Mouse (Mus musculus) kidney, postnatal 25 days (tissue): ENCODE results near the gene Ralgapa1.
A peak's percentile ranks its signal among the peaks of the same experiment; 100 is the strongest.
"Not testable (repeated sequence)": the region's sequence is repeated elsewhere in the genome, so short reads cannot be mapped to it uniquely, and the experiment has no call there.

Source experiments
- DNase-seq, 2 experiments: peaks; one replicate each; pipeline ENCODE4 v3.0.0; 2021; ENCODE audit warnings: mixed read lengths in 2 of 2

Gene Ralgapa1

GRCm38 (mm10) chr12:55598537-55598886 lies 222.5 kb downstream of the Ralgapa1 start:
- DNase-seq: no peak

GRCm38 (mm10) chr12:55586936-55587335 lies 234.0 kb downstream of the Ralgapa1 start:
- DNase-seq: not testable (repeated sequence)

GRCm38 (mm10) chr12:55573794-55574193 lies 247.2 kb downstream of the Ralgapa1 start:
- peak in 1 of 2 experiments; percentile 56 for DNase-seq

GRCm38 (mm10) chr12:55573089-55573488 lies 247.9 kb downstream of the Ralgapa1 start:
- no peak for DNase-seq

- DNase-seq: no peak
Measured at GRCm38 (mm10) chr12:55571661-55572060, 249.3 kb downstream of the Ralgapa1 start.

- DNase-seq: no peak
Measured at GRCm38 (mm10) chr12:55571181-55571580, 249.8 kb downstream of the Ralgapa1 start.

- DNase-seq: no peak
Measured at GRCm38 (mm10) chr12:55570646-55571045, 250.3 kb downstream of the Ralgapa1 start.

- no peak for DNase-seq
Measured at GRCm38 (mm10) chr12:55569676-55570075, 251.3 kb downstream of the Ralgapa1 start.

GRCm38 (mm10) chr12:55568466-55568865 lies 252.5 kb downstream of the Ralgapa1 start:
- no peak for DNase-seq

GRCm38 (mm10) chr12:55566837-55567236 lies 254.1 kb downstream of the Ralgapa1 start:
- no peak for DNase-seq

- no peak for DNase-seq
Measured at GRCm38 (mm10) chr12:55565867-55566266, 255.1 kb downstream of the Ralgapa1 start.

GRCm38 (mm10) chr12:55565206-55565605 lies 255.8 kb downstream of the Ralgapa1 start, which contains the start of gene Aldoart2:
TSS of gene Aldoart2 (plus strand) at chr12:55565239.
- no peak for DNase-seq

GRCm38 (mm10) chr12:55564187-55564963 lies 256.6 kb downstream of the Ralgapa1 start:
- no peak for DNase-seq

GRCm38 (mm10) chr12:55563742-55564141 lies 257.2 kb downstream of the Ralgapa1 start:
- DNase-seq: no peak

- DNase-seq: peak; percentile 54 to 61
Measured at GRCm38 (mm10) chr12:55560025-55560690, 260.8 kb downstream of the Ralgapa1 start.

- no peak for DNase-seq
Measured at GRCm38 (mm10) chr12:55559184-55559855, 261.6 kb downstream of the Ralgapa1 start.

GRCm38 (mm10) chr12:55557866-55558265 lies 263.1 kb downstream of the Ralgapa1 start:
- DNase-seq: no peak

GRCm38 (mm10) chr12:55554901-55555300 lies 266.1 kb downstream of the Ralgapa1 start:
- DNase-seq: not testable (repeated sequence)
